Mouse (Mus musculus) erythroblast, embryonic 14.5 days (primary cell): ENCODE results near the gene Dlec1. TPM values are rescaled to one million over a fixed set of nuclear protein-coding genes. Genes with fewer than 3 reads are reported as not detected.

Experiments used
- H3K27me3 ChIP-seq: 2 replicates; pipeline ENCODE4 v1.6.1; 2012; ENCODE audit warnings: inconsistent platforms; ENCODE audit not compliant: control insufficient read depth
- H3K36me3 ChIP-seq: 2 replicates; pipeline ENCODE4 v1.6.1; 2012; ENCODE audit warnings: mild to moderate bottlenecking, inconsistent platforms; ENCODE audit not compliant: control insufficient read depth
- H3K4me1 ChIP-seq: 2 replicates; pipeline ENCODE4 v1.6.1; 2012; ENCODE audit warnings: inconsistent platforms; ENCODE audit not compliant: control insufficient read depth
- H3K4me3 ChIP-seq: replicated peaks from 2 replicates; pipeline ENCODE3; 2012; ENCODE audit warnings: moderate library complexity, mild to moderate bottlenecking, inconsistent platforms
- H3K9me3 ChIP-seq: 2 replicates; pipeline ENCODE4 v1.6.1; 2012; ENCODE audit warnings: low read length, inconsistent platforms, mixed read lengths; ENCODE audit not compliant: control insufficient read depth
- GATA1 ChIP-seq: IDR thresholded peaks from 2 replicates; pipeline ENCODE4 v1.6.1; 2012; ENCODE audit warnings: low read length, inconsistent platforms, mixed read lengths
- TAL1 ChIP-seq: IDR thresholded peaks from 3 replicates; pipeline ENCODE4 v1.6.1; 2012; ENCODE audit warnings: low read length, inconsistent platforms, mixed read lengths
- polyA plus RNA-seq: library from polyadenylated mRNA; stranded (reverse); fragments of >175 nt; gene quantifications from 2 replicates; pipeline ENCODE4 v1.2.3, GENCODE M21; 2012

Gene Dlec1
- polyA plus RNA-seq: not detected in 2 replicates

GRCm38 (mm10) chr9:119101992-119102782 lies at the start of gene Dlec1:
Gene Dlec1, plus strand, starts transcription at chr9:119102478.
- H3K36me3 ChIP-seq: no peaks in the 10 kb centered on the region
- TF ChIP-seq TAL1 (no peak), GATA1 (no peak)
- no peaks in the 10 kb centered on the region for H3K9me3 ChIP-seq
- H3K4me3 ChIP-seq: peak within 1 kb of the TSS; percentile 52
- H3K4me1 ChIP-seq: peaks cover 4% of the 10 kb centered on the region
- H3K27me3 ChIP-seq: peaks cover 22% of the 10 kb centered on the region

- peaks cover 30% of the 10 kb centered on the region for H3K27me3 ChIP-seq
- no peak overlapping the region for H3K4me3 ChIP-seq
- TF ChIP-seq TAL1 (no peak), GATA1 (no peak)
- no peaks in the 10 kb centered on the region for H3K36me3 ChIP-seq
- no peaks in the 10 kb centered on the region for H3K9me3 ChIP-seq
- H3K4me1 ChIP-seq: peaks cover 5% of the 10 kb centered on the region
Observed at GRCm38 (mm10) chr9:119053964-119054576, 48.2 kb upstream of the Dlec1 start.

- Histone ChIP-seq H3K27me3 (peaks cover 30% of the 10 kb centered on the region), H3K4me3 (no peak overlapping the region), H3K9me3 (no peaks in the 10 kb centered on the region), H3K4me1 (no peaks in the 10 kb centered on the region; the same call in none of the 2 replicates), H3K36me3 (no peaks in the 10 kb centered on the region)
- TF ChIP-seq TAL1 (no peak), GATA1 (no peak)
Observed at GRCm38 (mm10) chr9:119055336-119055735, 46.9 kb upstream of the Dlec1 start.

GRCm38 (mm10) chr9:119058245-119058644 lies 44.0 kb upstream of the Dlec1 start:
- H3K36me3 ChIP-seq: no peaks in the 10 kb centered on the region
- peaks cover 11% of the 10 kb centered on the region for H3K27me3 ChIP-seq
- TF ChIP-seq TAL1: no peak
- TF ChIP-seq GATA1: no peak
- no peak overlapping the region for H3K4me3 ChIP-seq
- no peaks in the 10 kb centered on the region; the same call in 1 of the 2 replicates for H3K4me1 ChIP-seq
- H3K9me3 ChIP-seq: no peaks in the 10 kb centered on the region

GRCm38 (mm10) chr9:119060701-119061100 lies 41.6 kb upstream of the Dlec1 start:
- no peak overlapping the region for H3K4me3 ChIP-seq

GRCm38 (mm10) chr9:119063036-119063644 lies 39.1 kb upstream of the Dlec1 start:
- Histone ChIP-seq H3K9me3 (no peaks in the 10 kb centered on the region), H3K4me3 (no peak overlapping the region)

More at GRCm38 (mm10) chr9:119060701-119061100, 41.6 kb upstream of the Dlec1 start:
- Histone ChIP-seq H3K4me1 (no peaks in the 10 kb centered on the region; the same call in none of the 2 replicates), H3K27me3 (no peaks in the 10 kb centered on the region; the same call in 1 of the 2 replicates), H3K9me3 (no peaks in the 10 kb centered on the region), H3K36me3 (no peaks in the 10 kb centered on the region)
- TF ChIP-seq GATA1 (no peak), TAL1 (no peak)

GRCm38 (mm10) chr9:119064296-119064695 lies 38.0 kb upstream of the Dlec1 start:
- H3K4me3 ChIP-seq: no peak overlapping the region
- no peaks in the 10 kb centered on the region for H3K9me3 ChIP-seq
- no peaks in the 10 kb centered on the region; the same call in none of the 2 replicates for H3K4me1 ChIP-seq
- no peaks in the 10 kb centered on the region for H3K36me3 ChIP-seq
- H3K27me3 ChIP-seq: no peaks in the 10 kb centered on the region; the same call in 1 of the 2 replicates
- no peak for TF ChIP-seq TAL1
- no peak for TF ChIP-seq GATA1

More at GRCm38 (mm10) chr9:119063036-119063644, 39.1 kb upstream of the Dlec1 start:
- Histone ChIP-seq H3K27me3 (no peaks in the 10 kb centered on the region; the same call in 1 of the 2 replicates), H3K4me1 (no peaks in the 10 kb centered on the region; the same call in none of the 2 replicates), H3K36me3 (no peaks in the 10 kb centered on the region)
- TF ChIP-seq GATA1 (no peak), TAL1 (no peak)

- Histone ChIP-seq H3K4me1 (no peaks in the 10 kb centered on the region; the same call in none of the 2 replicates), H3K9me3 (no peaks in the 10 kb centered on the region), H3K4me3 (no peak overlapping the region), H3K27me3 (no peaks in the 10 kb centered on the region; the same call in 1 of the 2 replicates), H3K36me3 (no peaks in the 10 kb centered on the region)
- no peak for TF ChIP-seq TAL1
- TF ChIP-seq GATA1: no peak
Observed at GRCm38 (mm10) chr9:119067601-119068000, 34.7 kb upstream of the Dlec1 start.

- no peaks in the 10 kb centered on the region; the same call in none of the 2 replicates for H3K4me1 ChIP-seq
- no peaks in the 10 kb centered on the region; the same call in 1 of the 2 replicates for H3K27me3 ChIP-seq
- no peaks in the 10 kb centered on the region for H3K9me3 ChIP-seq
- H3K4me3 ChIP-seq: no peak overlapping the region
- no peaks in the 10 kb centered on the region for H3K36me3 ChIP-seq
- TF ChIP-seq GATA1 (no peak), TAL1 (no peak)
Observed at GRCm38 (mm10) chr9:119068266-119068665, 34.0 kb upstream of the Dlec1 start.
